Mouse (Mus musculus) erythroblast, embryonic 14.5 days (primary cell): Measurements from ENCODE around the gene Dscam. TPM values are rescaled to one million over a fixed set of nuclear protein-coding genes. Genes with fewer than 3 reads are reported as not detected.

ENCODE experiments used
- H3K27me3 ChIP-seq: 2 replicates; pipeline ENCODE4 v1.6.1; 2012; ENCODE audit warnings: inconsistent platforms; ENCODE audit not compliant: control insufficient read depth
- H3K36me3 ChIP-seq: 2 replicates; pipeline ENCODE4 v1.6.1; 2012; ENCODE audit warnings: mild to moderate bottlenecking, inconsistent platforms; ENCODE audit not compliant: control insufficient read depth
- H3K4me1 ChIP-seq: 2 replicates; pipeline ENCODE4 v1.6.1; 2012; ENCODE audit warnings: inconsistent platforms; ENCODE audit not compliant: control insufficient read depth
- H3K4me3 ChIP-seq: replicated peaks from 2 replicates; pipeline ENCODE3; 2012; ENCODE audit warnings: moderate library complexity, mild to moderate bottlenecking, inconsistent platforms
- H3K9me3 ChIP-seq: 2 replicates; pipeline ENCODE4 v1.6.1; 2012; ENCODE audit warnings: low read length, inconsistent platforms, mixed read lengths; ENCODE audit not compliant: control insufficient read depth
- GATA1 ChIP-seq: IDR thresholded peaks from 2 replicates; pipeline ENCODE4 v1.6.1; 2012; ENCODE audit warnings: low read length, inconsistent platforms, mixed read lengths
- TAL1 ChIP-seq: IDR thresholded peaks from 3 replicates; pipeline ENCODE4 v1.6.1; 2012; ENCODE audit warnings: low read length, inconsistent platforms, mixed read lengths
- polyA plus RNA-seq: library from polyadenylated mRNA; stranded (reverse); fragments of >175 nt; gene quantifications from 2 replicates; pipeline ENCODE4 v1.2.3, GENCODE M21; 2012

The Dscam gene
- polyA plus RNA-seq, 1 experiment: not detected

DNA sequence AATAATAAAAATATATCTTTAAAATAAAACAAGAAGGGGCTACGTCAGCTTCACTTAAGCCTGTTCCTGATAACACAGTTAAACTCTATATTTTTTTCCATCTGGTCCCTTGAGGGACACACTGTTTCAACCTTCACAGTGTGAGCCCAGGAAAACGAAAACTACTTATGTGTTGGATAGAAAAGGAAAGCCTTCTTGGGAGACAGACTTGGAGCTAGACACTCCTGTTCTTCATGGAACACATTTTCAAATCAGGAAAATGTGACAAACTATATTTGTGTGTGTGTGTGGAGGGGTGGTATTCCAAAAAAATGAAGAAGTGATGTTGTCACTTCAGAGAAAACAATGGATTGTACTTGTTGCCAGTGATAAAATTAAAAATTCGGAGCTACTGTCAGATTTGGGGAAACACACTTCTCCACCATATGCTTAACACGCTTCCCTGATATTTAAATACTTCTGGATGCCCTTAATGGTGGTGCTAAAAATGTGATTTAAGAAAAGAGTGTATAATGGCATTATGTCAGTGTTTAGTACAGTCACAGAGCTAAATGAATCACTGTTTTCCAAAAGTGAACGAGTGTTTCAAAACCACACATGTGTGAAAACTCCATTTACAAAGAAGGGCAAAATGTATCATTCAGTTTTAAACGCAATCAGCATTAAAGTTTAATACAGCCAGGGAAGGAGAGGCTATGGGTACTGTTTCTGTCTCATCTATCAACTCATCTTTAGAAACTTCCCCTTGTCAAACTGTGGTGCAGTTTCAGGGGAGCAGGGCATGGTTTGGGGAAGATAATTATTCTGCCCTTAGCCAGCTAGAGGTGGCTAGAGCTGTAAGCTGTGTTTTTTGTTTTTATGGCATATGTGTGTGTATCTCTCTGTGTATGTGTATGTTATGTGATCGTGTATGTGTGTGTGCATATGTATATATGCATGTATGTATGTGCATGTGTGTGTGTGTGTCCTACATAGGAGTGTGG, 430.2 kb downstream of the Dscam start:
- Histone ChIP-seq H3K36me3 (no peaks in the 10 kb centered on the region), H3K27me3 (no peaks in the 10 kb centered on the region), H3K9me3 (no peaks in the 10 kb centered on the region), H3K4me3 (no peak overlapping the region), H3K4me1 (peaks cover 10% of the 10 kb centered on the region)
- TF ChIP-seq GATA1 (no peak), TAL1 (no peak)

DNA sequence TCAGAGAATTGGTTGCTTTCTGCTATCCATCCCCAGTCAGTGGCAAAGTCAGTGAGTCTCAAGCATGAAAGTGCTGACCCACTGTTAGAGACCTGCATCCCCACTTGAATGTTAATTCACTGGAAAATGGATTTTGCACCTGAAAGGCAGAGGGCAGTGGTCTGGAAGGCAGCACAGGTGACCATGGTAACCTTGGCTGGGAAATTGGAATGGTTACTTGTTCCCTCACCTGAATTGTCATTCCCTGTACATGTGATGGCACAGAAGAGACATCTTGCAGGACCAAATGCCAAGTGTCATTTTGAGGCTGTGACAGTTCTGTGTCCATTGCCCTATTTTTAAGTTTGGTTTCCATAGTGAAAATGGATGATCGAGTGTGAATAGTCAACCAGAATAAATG, 434.1 kb downstream of the Dscam start:
- H3K4me1 ChIP-seq: peaks cover 7% of the 10 kb centered on the region
- no peaks in the 10 kb centered on the region for H3K27me3 ChIP-seq
- TF ChIP-seq TAL1 (no peak), GATA1 (no peak)
- no peak overlapping the region for H3K4me3 ChIP-seq
- H3K9me3 ChIP-seq: no peaks in the 10 kb centered on the region
- no peaks in the 10 kb centered on the region for H3K36me3 ChIP-seq

- Histone ChIP-seq H3K9me3 (no peaks in the 10 kb centered on the region), H3K4me1 (no peaks in the 10 kb centered on the region), H3K27me3 (no peaks in the 10 kb centered on the region), H3K4me3 (no peak overlapping the region), H3K36me3 (no peaks in the 10 kb centered on the region)
- TF ChIP-seq TAL1 (no peak), GATA1 (no peak)
Observed at GRCm38 (mm10) chr16:96730881-96731280, 439.7 kb downstream of the Dscam start.

DNA sequence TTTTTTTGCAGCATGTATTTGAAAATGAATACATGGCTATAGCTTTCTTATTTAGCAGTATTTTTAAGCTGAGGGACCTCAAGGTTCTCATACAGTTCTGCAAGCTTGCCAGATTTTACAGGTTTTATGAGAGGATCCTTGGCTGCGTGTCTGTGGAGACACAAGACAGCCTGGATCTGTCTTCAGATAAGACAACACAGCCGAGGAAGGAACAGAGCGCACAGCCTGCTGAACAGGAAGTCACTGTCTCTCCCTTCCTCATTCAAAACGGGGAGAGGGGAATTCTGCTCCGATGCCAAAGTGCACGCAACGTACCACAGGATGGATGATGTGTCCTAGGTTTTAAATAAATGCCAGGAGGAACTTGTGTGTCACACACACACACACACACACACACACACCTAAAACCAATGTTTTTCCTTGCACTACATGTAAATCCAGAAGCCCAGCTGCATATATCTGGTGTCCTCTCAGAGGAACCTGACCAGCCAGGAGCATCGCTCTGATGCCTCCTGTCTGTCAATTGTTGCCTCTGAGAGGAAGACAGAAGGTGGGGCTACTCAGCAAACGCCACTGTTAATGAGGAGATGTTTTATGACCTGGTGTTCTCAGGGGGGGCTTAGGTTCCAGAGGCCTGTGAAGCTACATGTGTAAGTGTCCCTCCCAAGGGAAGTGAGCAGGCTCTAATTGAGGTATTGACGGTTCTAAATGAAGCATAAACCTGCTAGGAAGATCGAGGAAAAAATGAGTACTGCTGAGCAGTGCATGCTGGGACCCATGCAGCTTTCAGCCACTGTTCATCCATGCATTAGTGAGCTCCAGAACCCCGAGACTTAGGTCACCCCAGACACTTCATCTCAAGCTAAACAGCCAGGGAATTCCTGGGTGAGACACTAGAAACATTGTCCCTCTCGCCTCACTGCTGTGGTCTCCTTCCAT, 442.4 kb downstream of the Dscam start:
- H3K4me1 ChIP-seq: no peaks in the 10 kb centered on the region
- no peak overlapping the region for H3K4me3 ChIP-seq
- H3K36me3 ChIP-seq: no peaks in the 10 kb centered on the region
- no peak for TF ChIP-seq GATA1
- TF ChIP-seq TAL1: no peak
- H3K9me3 ChIP-seq: no peaks in the 10 kb centered on the region
- no peaks in the 10 kb centered on the region for H3K27me3 ChIP-seq

DNA sequence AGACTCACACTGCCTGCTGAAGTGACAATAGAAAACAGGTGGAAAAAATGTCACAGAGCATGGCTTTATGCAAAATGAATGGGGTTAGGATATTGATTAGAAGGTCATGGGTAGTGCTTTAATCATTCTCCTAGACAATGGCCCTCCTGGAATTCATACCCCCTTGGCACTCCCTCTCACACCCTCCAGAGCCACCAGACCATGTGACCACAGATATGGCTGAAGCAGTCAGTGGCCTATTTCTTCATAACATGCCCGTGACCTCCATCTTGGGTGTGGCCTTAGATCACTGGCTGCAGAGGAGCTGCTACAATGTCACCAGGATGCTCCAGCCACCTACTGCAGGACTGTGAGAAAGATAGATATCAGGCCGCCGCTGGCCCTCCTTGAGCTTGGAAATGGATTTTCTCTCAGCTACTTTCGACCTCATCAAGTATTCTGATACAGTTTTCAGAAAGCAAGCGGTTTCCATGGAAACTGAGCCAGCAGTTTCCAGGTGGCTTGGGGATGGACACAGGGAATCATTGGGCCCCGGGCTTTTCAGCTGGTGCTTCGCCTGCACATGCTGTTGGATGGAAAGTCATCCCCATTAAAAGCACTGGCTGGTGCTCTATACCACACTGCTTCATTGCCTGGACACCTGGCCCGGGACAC, 445.4 kb downstream of the Dscam start:
- Histone ChIP-seq H3K4me3 (no peak overlapping the region), H3K27me3 (no peaks in the 10 kb centered on the region), H3K9me3 (no peaks in the 10 kb centered on the region), H3K4me1 (no peaks in the 10 kb centered on the region), H3K36me3 (no peaks in the 10 kb centered on the region)
- TF ChIP-seq TAL1 (no peak), GATA1 (no peak)

GRCm38 (mm10) chr16:96724591-96724990, 446.0 kb downstream of the Dscam start:
- TF ChIP-seq TAL1 (no peak), GATA1 (no peak)
- H3K4me3 ChIP-seq: no peak overlapping the region

DNA sequence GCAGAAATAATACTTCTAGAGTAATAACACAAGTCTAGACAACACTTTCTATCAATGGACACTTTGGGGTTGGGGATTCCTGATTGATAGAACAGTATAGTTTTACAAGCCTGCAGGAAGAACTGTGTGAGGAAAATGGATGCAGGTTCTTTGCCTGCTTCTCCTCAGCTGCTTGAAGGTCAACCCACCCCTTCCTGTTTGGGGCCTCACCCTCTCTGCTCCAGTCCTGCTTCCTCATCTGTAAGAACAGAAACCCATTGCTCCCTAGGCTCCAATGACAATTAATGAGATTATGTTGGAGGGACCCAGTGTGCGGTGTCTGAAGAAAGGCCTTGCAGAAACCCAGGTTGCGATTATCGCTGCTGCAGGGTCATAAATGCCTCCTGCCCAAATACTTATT, 446.4 kb downstream of the Dscam start:
- Histone ChIP-seq H3K4me1 (no peaks in the 10 kb centered on the region), H3K4me3 (no peak overlapping the region), H3K36me3 (no peaks in the 10 kb centered on the region), H3K9me3 (no peaks in the 10 kb centered on the region), H3K27me3 (no peaks in the 10 kb centered on the region)
- TF ChIP-seq TAL1 (no peak), GATA1 (no peak)

More at GRCm38 (mm10) chr16:96724591-96724990, 446.0 kb downstream of the Dscam start:
- H3K4me1 ChIP-seq: no peaks in the 10 kb centered on the region
- no peaks in the 10 kb centered on the region for H3K9me3 ChIP-seq
- H3K27me3 ChIP-seq: no peaks in the 10 kb centered on the region
- no peaks in the 10 kb centered on the region for H3K36me3 ChIP-seq

DNA sequence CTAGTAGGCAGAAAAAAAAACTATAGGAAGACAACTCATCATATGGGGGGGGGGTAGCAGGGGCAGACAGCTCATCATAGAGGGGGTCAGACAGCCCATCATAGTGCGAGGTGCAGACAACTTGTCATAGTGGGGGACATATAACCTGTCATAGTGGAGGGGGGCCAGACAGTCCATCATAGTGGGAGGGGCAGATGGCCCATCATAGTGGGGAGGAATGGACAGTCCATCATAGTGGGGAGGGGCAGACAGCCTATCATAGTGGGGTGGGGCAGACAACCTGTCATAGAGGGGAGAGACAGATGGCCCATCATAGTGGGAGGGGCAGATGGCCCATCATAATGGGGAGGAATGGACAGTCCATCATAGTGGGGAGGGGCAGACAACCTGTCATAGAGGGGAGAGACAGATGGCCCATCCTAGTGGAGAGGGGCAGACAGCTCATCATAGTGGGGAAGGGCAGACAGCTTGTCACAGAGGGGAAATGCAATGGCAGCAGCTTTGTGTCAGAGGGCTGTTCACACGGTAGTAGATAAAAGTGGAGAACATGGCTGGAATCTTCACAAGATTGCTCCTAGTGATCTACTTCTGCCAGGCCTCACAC, 447.4 kb downstream of the Dscam start:
- Histone ChIP-seq H3K27me3 (no peaks in the 10 kb centered on the region), H3K36me3 (no peaks in the 10 kb centered on the region), H3K4me1 (no peaks in the 10 kb centered on the region), H3K4me3 (no peak overlapping the region), H3K9me3 (no peaks in the 10 kb centered on the region)
- TF ChIP-seq GATA1 (no peak), TAL1 (no peak)
